Mouse (Mus musculus): ENCODE data around the gene Uox. TPM values are rescaled to one million over a fixed set of nuclear protein-coding genes. Genes with fewer than 3 reads are reported as not detected.

Gene Uox
- total RNA-seq, 4 experiments from 2014 or later: 0.27 TPM; not detected in 3

- DNase-seq (ENCODE audit: low spot score in 2 of 2): peak; percentile 2 to 19
These were observed 50.5 kb downstream of the Uox start for GRCm38 (mm10) chr3:146620555-146621249.

GRCm38 (mm10) chr3:146621966-146622365 is 51.7 kb downstream of the Uox start:
- DNase-seq (ENCODE audit: low spot score in 2 of 2): no peak

- DNase-seq (ENCODE audit: low spot score in 2 of 2): no peak
These were observed 55.5 kb downstream of the Uox start for GRCm38 (mm10) chr3:146625766-146626165.

GRCm38 (mm10) chr3:146628227-146628982 is 58.2 kb downstream of the Uox start:
- no peak for DNase-seq (ENCODE audit: low spot score in 2 of 2)

GRCm38 (mm10) chr3:146632506-146632905 is 62.3 kb downstream of the Uox start:
- DNase-seq (ENCODE audit: low spot score in 2 of 2): no peak

- no peak for DNase-seq (ENCODE audit: low spot score in 2 of 2)
These were observed 71.7 kb downstream of the Uox start for GRCm38 (mm10) chr3:146641818-146642427.

GRCm38 (mm10) chr3:146649311-146649894 is 79.2 kb downstream of the Uox start:
- no peak for DNase-seq (ENCODE audit: low spot score in 2 of 2)

- no peak for DNase-seq (ENCODE audit: low spot score in 2 of 2)
These were observed 80.5 kb downstream of the Uox start for GRCm38 (mm10) chr3:146650716-146651115.

GRCm38 (mm10) chr3:146651217-146651616 is 81.0 kb downstream of the Uox start, which contains the start of gene 4930503B20Rik:
TSS of gene 4930503B20Rik (minus strand) at chr3:146651317.
- no peak for DNase-seq (ENCODE audit: low spot score in 2 of 2)

GRCm38 (mm10) chr3:146652431-146652830 is 82.2 kb downstream of the Uox start:
- DNase-seq (ENCODE audit: low spot score in 2 of 2): no peak

GRCm38 (mm10) chr3:146653692-146654091 is 83.5 kb downstream of the Uox start:
- DNase-seq (ENCODE audit: low spot score in 2 of 2): no peak

GRCm38 (mm10) chr3:146655111-146655577 is 84.9 kb downstream of the Uox start:
- DNase-seq (ENCODE audit: low spot score in 2 of 2): no peak

- DNase-seq (ENCODE audit: low spot score in 2 of 2): no peak
These were observed 87.2 kb downstream of the Uox start for GRCm38 (mm10) chr3:146657433-146657832.

- DNase-seq (ENCODE audit: low spot score in 2 of 2): no peak
These were observed 87.9 kb downstream of the Uox start for GRCm38 (mm10) chr3:146658061-146658639.

GRCm38 (mm10) chr3:146659321-146659720 is 89.1 kb downstream of the Uox start:
- no peak for DNase-seq (ENCODE audit: low spot score in 2 of 2)

- DNase-seq (ENCODE audit: low spot score in 2 of 2): no peak
These were observed 90.8 kb downstream of the Uox start for GRCm38 (mm10) chr3:146661001-146661400.

- DNase-seq (ENCODE audit: low spot score in 2 of 2): no peak
These were observed 91.7 kb downstream of the Uox start for GRCm38 (mm10) chr3:146661907-146662306.

GRCm38 (mm10) chr3:146671121-146671520 is 100.9 kb downstream of the Uox start:
- peak in 1 of 2 experiments; percentile 22 for DNase-seq (ENCODE audit: low spot score in 2 of 2)

GRCm38 (mm10) chr3:146675101-146675500 is 104.9 kb downstream of the Uox start:
- no peak for DNase-seq (ENCODE audit: low spot score in 2 of 2)

GRCm38 (mm10) chr3:146676193-146676592 is 106.0 kb downstream of the Uox start:
- DNase-seq (ENCODE audit: low spot score in 2 of 2): no peak

- no peak for DNase-seq (ENCODE audit: low spot score in 2 of 2)
These were observed 109.4 kb downstream of the Uox start for GRCm38 (mm10) chr3:146679646-146680045.

Data from gastrocnemius, adult 8-10 months (tissue).